8 mouse cellular contexts compared by ENCODE assay signal in genomic region chr8:22397811-22398141, GRCm38 (mm10). TPM values are rescaled to one million over a fixed set of nuclear protein-coding genes. Genes with fewer than 3 reads are reported as not detected.
DNase-seq lines count a peak whose midpoint lies in the region; ATAC-seq and TF ChIP-seq lines count a peak whose summit lies in the region.

No protein-coding gene starts in this region.

- no peak for TF ChIP-seq CTCF in small intestine, adult 2 months (IDR thresholded peaks at IDR 0.05; ENCODE audit: extremely low read depth, insufficient read length, insufficient replicate concordance, low read depth, low read length)

- no peaks in the 10 kb centered on the region for H3K27me3 ChIP-seq in lung, embryonic 16.5 days (ENCODE audit: control insufficient read depth, insufficient read depth, low read depth, low read length)
- no peaks in the 10 kb centered on the region for H3K27me3 ChIP-seq in embryonic facial prominence, embryonic 13.5 days
- no peaks in the 10 kb centered on the region for H3K27me3 ChIP-seq in limb, embryonic 12.5 days
- no peaks in the 10 kb centered on the region for H3K27me3 ChIP-seq in small intestine, adult 2 months (ENCODE audit: control insufficient read depth, insufficient read depth, low read length)

- DNase-seq in lung, postnatal 10 days: no peak
- DNase-seq in frontal cortex, postnatal 25 days (ENCODE audit: low spot score in 2 of 2): no peak
- DNase-seq in layer of hippocampus, adult 9-11 months: no peak
- no peak for DNase-seq in adrenal gland, adult (ENCODE audit: inconsistent age in 2 of 2, low spot score in 1 of 2)

- no peak for TF ChIP-seq POLR2A in small intestine, adult 2 months (IDR thresholded peaks at IDR 0.05; ENCODE audit: low read depth, low read length)

- peak overlapping the region; percentile 81 for H3K27ac ChIP-seq in lung, embryonic 16.5 days (ENCODE audit: low read length)
- peak overlapping the region; percentile 80 for H3K27ac ChIP-seq in embryonic facial prominence, embryonic 13.5 days
- H3K27ac ChIP-seq in limb, embryonic 12.5 days: peak overlapping the region; percentile 79
- peak overlapping the region; percentile 65 for H3K27ac ChIP-seq in small intestine, adult 2 months (ENCODE audit: insufficient read depth, low read depth, low read length)

- H3K4me3 ChIP-seq in lung, embryonic 16.5 days (ENCODE audit: low read length): peak overlapping the region; percentile 90
- peak overlapping the region; percentile 76 for H3K4me3 ChIP-seq in embryonic facial prominence, embryonic 13.5 days
- H3K4me3 ChIP-seq in limb, embryonic 12.5 days (replicated peaks): peak overlapping the region; percentile 74
- peak overlapping the region; percentile 84 for H3K4me3 ChIP-seq in small intestine, adult 2 months (ENCODE audit: low read depth, low read length)

- H3K36me3 ChIP-seq in lung, embryonic 16.5 days (ENCODE audit: control insufficient read depth, insufficient read depth, low read length): no peaks in the 10 kb centered on the region
- H3K36me3 ChIP-seq in embryonic facial prominence, embryonic 13.5 days: peaks cover 9% of the 10 kb centered on the region; the same call in 1 of the 2 replicates
- peaks cover 9% of the 10 kb centered on the region; the same call in 1 of the 2 replicates for H3K36me3 ChIP-seq in limb, embryonic 12.5 days
- peaks cover 13% of the 10 kb centered on the region for H3K36me3 ChIP-seq in small intestine, adult 2 months (ENCODE audit: control insufficient read depth, insufficient read depth, low read length)

- no peaks in the 10 kb centered on the region for H3K9me3 ChIP-seq in lung, embryonic 16.5 days (ENCODE audit: control insufficient read depth, low read length)
- no peaks in the 10 kb centered on the region for H3K9me3 ChIP-seq in embryonic facial prominence, embryonic 13.5 days
- no peaks in the 10 kb centered on the region for H3K9me3 ChIP-seq in limb, embryonic 12.5 days

- ATAC-seq in lung, embryonic 16.5 days (ENCODE audit: low read depth): no peak
- no peak; the same call in 1 of the 2 replicates for ATAC-seq in embryonic facial prominence, embryonic 13.5 days (ENCODE audit: insufficient number of reproducible peaks, insufficient read depth, low FRiP score, low TSS enrichment, low read depth)
- ATAC-seq in limb, embryonic 12.5 days (ENCODE audit: insufficient number of reproducible peaks, insufficient read depth, low FRiP score, low TSS enrichment, low read depth): peak; percentile 1; the same call in 1 of the 2 replicates

- peak overlapping the region; percentile 91 for H3K4me2 ChIP-seq in lung, embryonic 16.5 days (ENCODE audit: low read depth, low read length)
- H3K4me2 ChIP-seq in embryonic facial prominence, embryonic 13.5 days: peak overlapping the region; percentile 75
- H3K4me2 ChIP-seq in limb, embryonic 12.5 days: peak overlapping the region; percentile 76

- peaks cover 11% of the 10 kb centered on the region for H3K4me1 ChIP-seq in lung, embryonic 16.5 days (replicated peaks; ENCODE audit: control insufficient read depth, insufficient read depth, low read length)
- 0 out of 2 replicates have a peak, but pooled peaks cover 8% of the 10 kb centered on the region for H3K4me1 ChIP-seq in embryonic facial prominence, embryonic 13.5 days
- H3K4me1 ChIP-seq in limb, embryonic 12.5 days (replicated peaks): peaks cover 21% of the 10 kb centered on the region
- H3K4me1 ChIP-seq in small intestine, adult 2 months (ENCODE audit: control insufficient read depth, insufficient read depth, insufficient read length, low read length): peaks cover 10% of the 10 kb centered on the region; the same call in 1 of the 2 replicates

- 2% methylated on average over 13 of the region's 13 CpGs for WGBS in lung, embryonic 16.5 days
- 0% methylated on average over 13 of the region's 13 CpGs for WGBS in embryonic facial prominence, embryonic 13.5 days
- under 1% methylated on average over 13 of the region's 13 CpGs for WGBS in limb, embryonic 12.5 days
- 0% methylated on average over 13 of the region's 13 CpGs for WGBS in small intestine, adult 2 months

- H3K9ac ChIP-seq in lung, embryonic 16.5 days (ENCODE audit: low read length): peak overlapping the region; percentile 88
- H3K9ac ChIP-seq in embryonic facial prominence, embryonic 13.5 days: peak overlapping the region; percentile 87
- H3K9ac ChIP-seq in limb, embryonic 12.5 days (replicated peaks): peak overlapping the region; percentile 81

RNA-seq across cellular contexts. Expression of gene Slc25a15, which starts 0.6 kb away (rescaled TPM):
- polyA plus RNA-seq in lung, embryonic 16.5 days (2015; fragmentation: Nextera tagmentation; extraction: Ambion mirVana): 16.4 and 18.1 TPM in 2 replicates
- 14.5 and 16.3 TPM in 2 replicates for polyA plus RNA-seq in embryonic facial prominence, embryonic 13.5 days (2015; fragmentation: Nextera tagmentation; extraction: Ambion mirVana)
- polyA plus RNA-seq in limb, embryonic 12.5 days (2016; fragmentation: Nextera tagmentation; extraction: Ambion mirVana): 17.7 TPM in 2 replicates
- 13.3 and 52.2 TPM in 2 replicates for polyA plus RNA-seq in small intestine, adult 2 months (2012; rRNA removed)

RNA-seq across cellular contexts. Expression of gene Mrps31, which starts 13.4 kb away (rescaled TPM):
- polyA plus RNA-seq in lung, embryonic 16.5 days (2015; fragmentation: Nextera tagmentation; extraction: Ambion mirVana): 35.0 and 37.6 TPM in 2 replicates
- polyA plus RNA-seq in embryonic facial prominence, embryonic 13.5 days (2015; fragmentation: Nextera tagmentation; extraction: Ambion mirVana): 39.3 and 40.3 TPM in 2 replicates
- 41.3 and 42.6 TPM in 2 replicates for polyA plus RNA-seq in limb, embryonic 12.5 days (2016; fragmentation: Nextera tagmentation; extraction: Ambion mirVana)
- polyA plus RNA-seq in small intestine, adult 2 months (2012; rRNA removed): 1.4 and 2.5 TPM in 2 replicates

Comparison
In these comparisons a context has a peak if more than half of its experiments do, and no peak if none do; other contexts are left out.
1. RNA of gene Mrps31, which starts 13.4 kb away (polyA plus RNA-seq): 41.3 to 42.6 TPM in limb, embryonic 12.5 days, 39.3 to 40.3 TPM in embryonic facial prominence, embryonic 13.5 days and 35.0 to 37.6 TPM in lung, embryonic 16.5 days; 1.4 to 2.5 TPM in small intestine, adult 2 months; every median in the first group is over 10 times any median in the second.
2. Peak in every context shown above with its lines, with median percentiles within 50 percentile points of each other: H3K27ac ChIP-seq, H3K4me2 ChIP-seq, H3K4me3 ChIP-seq and H3K9ac ChIP-seq.